Mouse (Mus musculus) kidney, postnatal 0 days (tissue): ENCODE results near the gene Als2. TPM values are rescaled to one million over a fixed set of nuclear protein-coding genes. Genes with fewer than 3 reads are reported as not detected.

ENCODE experiments used
- ATAC-seq: fragments of 200-750 bp; cut with Nextera tagmentation; replicated peaks from 2 replicates; pipeline ENCODE4 v1.8.0; 2017; ENCODE audit warnings: low read depth, moderate number of reproducible peaks, moderate TSS enrichment, moderate library complexity; ENCODE audit not compliant: low FRiP score
- DNase-seq: peaks from one replicate; pipeline ENCODE4 v3.0.0-alpha.2; 2016; ENCODE audit warnings: low spot score
- H3K27ac ChIP-seq: fragments of 300-500 bp; sonication (generic); 2 replicates; pipeline ENCODE4 v1.5.1; 2014; ENCODE audit warnings: mild to moderate bottlenecking
- H3K27me3 ChIP-seq: fragments of 300-500 bp; sonication (generic); 2 replicates; pipeline ENCODE4 v1.6.1; 2014; ENCODE audit warnings: low read length, mixed read lengths; ENCODE audit not compliant: insufficient read depth
- H3K36me3 ChIP-seq: fragments of 300-500 bp; sonication (generic); 2 replicates; pipeline ENCODE4 v1.6.1; 2014; ENCODE audit warnings: low read length, mixed read lengths; ENCODE audit not compliant: insufficient read depth
- H3K4me1 ChIP-seq: fragments of 300-500 bp; sonication (generic); replicated peaks from 2 replicates; pipeline ENCODE4 v1.6.1; 2014; ENCODE audit warnings: antibody characterized with exemption, low read length, mixed read lengths; ENCODE audit not compliant: insufficient read depth
- H3K4me2 ChIP-seq: fragments of 300-500 bp; sonication (generic); 2 replicates; pipeline ENCODE4 v1.6.1; 2014; ENCODE audit warnings: mild to moderate bottlenecking, low read length, moderate library complexity, mixed read lengths
- H3K4me3 ChIP-seq: fragments of 300-500 bp; sonication (generic); replicated peaks from 2 replicates; pipeline ENCODE4 v1.5.1; 2014; ENCODE audit warnings: low read depth, low read length
- H3K9ac ChIP-seq: fragments of 300-500 bp; sonication (generic); 2 replicates; pipeline ENCODE4 v1.6.1; 2014; ENCODE audit warnings: low read depth, low read length
- H3K9me3 ChIP-seq: fragments of 300-500 bp; sonication (generic); replicated peaks from 2 replicates; pipeline ENCODE4 v1.6.1; 2016; ENCODE audit warnings: low read length, inconsistent platforms, mixed read lengths
- CTCF ChIP-seq: IDR thresholded peaks from 2 replicates; pipeline ENCODE4 v1.5.1; 2016; ENCODE audit warnings: antibody characterized with exemption, low read depth, mild to moderate bottlenecking, moderate library complexity
- WGBS: fragments of 180-500 bp; shearing (Covaris S2); extraction: QIAGEN DNeasy Blood & Tissue Kit; methylation state at CpG from one replicate; pipeline ENCODE4 v1.1.7; 2014; 5-methylcytosine and 5-hydroxymethylcytosine counted together
- polyA plus RNA-seq: library from polyadenylated mRNA; unstranded; fragments of >200 nt; fragmentation: Nextera tagmentation; extraction: Ambion mirVana; gene quantifications from 2 replicates; pipeline ENCODE4 v1.2.1, GENCODE M21; 2015

Als2 gene
- polyA plus RNA-seq = 6.0 and 7.3 TPM in 2 replicates

GRCm38 (mm10) chr1:59236856-59237441 is at the start of gene Als2:
TSS of gene Als2 (minus strand) at chr1:59237231.
- DNase-seq = peak; percentile 97
- no peaks in the 10 kb centered on the region for H3K36me3 ChIP-seq
- peak within 1 kb of the TSS; percentile 70 for H3K4me2 ChIP-seq
- H3K9me3 ChIP-seq = no peaks in the 10 kb centered on the region
- H3K27me3 ChIP-seq = no peaks in the 10 kb centered on the region
- peak; percentile 97 for ATAC-seq
- peak within 1 kb of the TSS; percentile 72 for H3K9ac ChIP-seq
- peak within 1 kb of the TSS; percentile 68 for H3K4me3 ChIP-seq
- H3K4me1 ChIP-seq = no peaks in the 10 kb centered on the region
- TF ChIP-seq CTCF = no peak
- H3K27ac ChIP-seq = peak within 1 kb of the TSS; percentile 43
- 0% methylated on average over 57 of the region's 58 CpGs for WGBS

GRCm38 (mm10) chr1:59286316-59286850 is 49.4 kb upstream of the Als2 start:
- no peak for DNase-seq
- TF ChIP-seq CTCF = peak; percentile 39
- H3K4me1 ChIP-seq = no peaks in the 10 kb centered on the region
- no peaks in the 10 kb centered on the region for H3K9me3 ChIP-seq
- H3K9ac ChIP-seq = no peak overlapping the region
- no peak overlapping the region for H3K4me2 ChIP-seq
- no peaks in the 10 kb centered on the region for H3K36me3 ChIP-seq
- H3K27ac ChIP-seq = no peak overlapping the region
- ATAC-seq = no peak
- WGBS = 77% methylated on average over 13 of the region's 13 CpGs
- no peaks in the 10 kb centered on the region for H3K27me3 ChIP-seq
- no peak overlapping the region for H3K4me3 ChIP-seq

- ATAC-seq = no peak
- WGBS = 86% methylated on average over 5 of the region's 5 CpGs
- no peaks in the 10 kb centered on the region for H3K27me3 ChIP-seq
Observed at GRCm38 (mm10) chr1:59285880-59286279, 48.8 kb upstream of the Als2 start.

DNA sequence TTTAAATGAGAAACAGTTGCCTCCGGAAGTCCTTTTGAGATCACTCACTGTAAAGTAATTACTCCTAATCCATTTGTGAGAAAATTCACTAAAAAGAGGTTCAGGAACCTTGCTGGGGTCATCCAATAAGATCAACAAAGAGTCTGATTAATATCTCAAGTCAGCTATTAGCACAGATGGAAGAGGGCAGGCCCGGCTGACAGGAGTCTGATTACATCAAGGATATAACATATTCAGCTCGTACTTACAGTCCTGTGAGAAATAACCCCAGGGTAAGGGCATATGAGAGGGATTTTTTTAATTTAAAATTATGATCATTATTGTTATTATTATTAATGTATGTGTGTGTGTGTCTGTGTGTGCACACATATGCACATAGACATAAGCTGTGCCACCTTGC is 35.2 kb upstream of the Als2 start:
- ATAC-seq = no peak
- WGBS = 60% methylated on average over 3 of the region's 3 CpGs
- H3K27me3 ChIP-seq = no peaks in the 10 kb centered on the region
- no peaks in the 10 kb centered on the region for H3K36me3 ChIP-seq
- no peak overlapping the region for H3K4me2 ChIP-seq
- no peak overlapping the region for H3K27ac ChIP-seq
- no peak for TF ChIP-seq CTCF
- no peak for DNase-seq
- H3K9ac ChIP-seq = no peak overlapping the region
- H3K4me1 ChIP-seq = peaks cover 6% of the 10 kb centered on the region; the same call in 1 of the 2 replicates
- H3K4me3 ChIP-seq = no peak overlapping the region
- H3K9me3 ChIP-seq = no peaks in the 10 kb centered on the region

More at GRCm38 (mm10) chr1:59285880-59286279, 48.8 kb upstream of the Als2 start:
- Histone ChIP-seq H3K4me3 (no peak overlapping the region), H3K4me2 (no peak overlapping the region), H3K9me3 (no peaks in the 10 kb centered on the region), H3K4me1 (no peaks in the 10 kb centered on the region), H3K36me3 (no peaks in the 10 kb centered on the region), H3K27ac (no peak overlapping the region), H3K9ac (no peak overlapping the region)
- DNase-seq = no peak
- no peak for TF ChIP-seq CTCF

DNA sequence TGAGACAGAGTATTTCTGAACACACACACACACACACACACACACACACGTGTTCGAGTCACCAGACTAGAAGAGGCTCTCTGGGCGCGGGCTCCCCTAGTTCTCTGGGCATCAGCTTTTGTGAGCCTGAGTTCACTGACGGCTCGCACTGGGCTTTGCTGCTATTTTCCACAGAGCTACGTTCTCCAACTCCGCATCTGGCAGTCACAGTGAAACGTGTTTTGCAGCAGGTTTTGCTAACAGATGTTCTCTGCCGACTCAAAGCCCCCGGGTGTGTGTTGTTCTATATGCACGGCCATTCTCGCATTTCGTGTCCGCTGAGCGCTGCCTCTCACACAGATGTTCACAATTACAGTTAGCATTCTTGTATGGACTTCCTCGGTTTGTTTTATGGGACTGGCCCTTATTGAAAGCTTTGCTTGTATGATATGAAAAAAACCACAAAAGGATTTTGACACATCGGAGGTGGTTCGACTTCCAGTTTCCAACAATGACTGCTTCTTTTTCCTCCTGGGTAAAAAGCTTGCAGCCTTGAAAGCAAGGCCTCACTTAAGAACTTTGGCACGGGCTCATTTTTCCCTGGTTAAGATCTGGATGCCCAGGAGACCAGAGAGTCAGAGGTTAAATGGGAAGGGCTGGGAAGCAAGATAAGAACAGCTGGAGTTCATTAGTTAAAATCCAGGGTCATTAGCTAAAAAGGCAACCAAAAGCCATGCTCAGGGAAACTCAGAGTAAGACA is 33.1 kb upstream of the Als2 start:
- Histone ChIP-seq H3K4me3 (no peak overlapping the region), H3K36me3 (no peaks in the 10 kb centered on the region), H3K27ac (peak overlapping the region; percentile 36; the same call in 1 of the 2 replicates), H3K9ac (no peak overlapping the region), H3K4me2 (no peak overlapping the region), H3K4me1 (peaks cover 6% of the 10 kb centered on the region; the same call in 1 of the 2 replicates), H3K9me3 (no peaks in the 10 kb centered on the region), H3K27me3 (no peaks in the 10 kb centered on the region)
- no peak for TF ChIP-seq CTCF
- DNase-seq (peak; percentile 51), ATAC-seq (no peak)
- WGBS = 46% methylated on average over 20 of the region's 20 CpGs

GRCm38 (mm10) chr1:59269466-59269865 is 32.4 kb upstream of the Als2 start:
- Histone ChIP-seq H3K27me3 (no peaks in the 10 kb centered on the region), H3K9me3 (no peaks in the 10 kb centered on the region), H3K36me3 (no peaks in the 10 kb centered on the region), H3K9ac (no peak overlapping the region), H3K4me3 (no peak overlapping the region), H3K4me1 (peaks cover 6% of the 10 kb centered on the region; the same call in 1 of the 2 replicates), H3K4me2 (no peak overlapping the region), H3K27ac (no peak overlapping the region)
- ATAC-seq (no peak), DNase-seq (no peak)
- WGBS = 88% methylated on average over 6 of the region's 6 CpGs
- no peak for TF ChIP-seq CTCF
